Mouse (Mus musculus) erythroid progenitor cell, adult 5-6 weeks (primary cell): ENCODE data around the gene Trim10. TPM values are rescaled to one million over a fixed set of nuclear protein-coding genes. Genes with fewer than 3 reads are reported as not detected.

Source experiments
- ATAC-seq: replicated peaks from 2 replicates; pipeline ENCODE4 v1.8.0; 2016; ENCODE audit warnings: moderate number of reproducible peaks, mild to moderate bottlenecking, moderate TSS enrichment, inconsistent platforms; ENCODE audit not compliant: poor library complexity, low FRiP score, severe bottlenecking
- total RNA-seq, 2 experiments: library from RNA; stranded (forward) in 1 of 2; stranded (reverse) in 1 of 2; fragments of 150-400 nt in 1 of 2; fragments of 186-747, 209-891 nt in 1 of 2; gene quantifications; 2 replicates each; pipeline versions ENCODE4 v1.2.3 to v1.2.4; 2015 to 2017; ENCODE audit warnings: low replicate concordance in 2 of 2

The Trim10 gene
- total RNA-seq (2015; ENCODE audit: low replicate concordance), result 270 and 287 TPM in 2 replicates
- total RNA-seq (2017; ENCODE audit: low replicate concordance), result 428 and 543 TPM in 2 replicates

GRCm38 (mm10) chr17:36869284-36869954, at the start of gene Trim10:
TSS of gene Trim10 (plus strand) at chr17:36869574.
- ATAC-seq, result peak; percentile 86

GRCm38 (mm10) chr17:36824005-36824404, 45.4 kb upstream of the Trim10 start:
- ATAC-seq, result peak; percentile 84

GRCm38 (mm10) chr17:36825525-36825924, 43.8 kb upstream of the Trim10 start:
- peak; percentile 51; the same call in 1 of the 2 replicates for ATAC-seq

GRCm38 (mm10) chr17:36826002-36826401, 43.4 kb upstream of the Trim10 start:
- peak; percentile 70 for ATAC-seq

- no peak for ATAC-seq
These were observed 40.9 kb upstream of the Trim10 start for GRCm38 (mm10) chr17:36828488-36828887.

GRCm38 (mm10) chr17:36830470-36830869, 38.9 kb upstream of the Trim10 start:
- ATAC-seq, result no peak

GRCm38 (mm10) chr17:36832694-36833093, 36.7 kb upstream of the Trim10 start:
- ATAC-seq, result no peak

GRCm38 (mm10) chr17:36835591-36836426, 33.6 kb upstream of the Trim10 start:
- peak; percentile 75 for ATAC-seq

GRCm38 (mm10) chr17:36836427-36836812, 33.0 kb upstream of the Trim10 start:
- ATAC-seq, result peak; percentile 3; the same call in 1 of the 2 replicates

GRCm38 (mm10) chr17:36836874-36837647, 32.3 kb upstream of the Trim10 start, which contains the start of gene Trim26:
TSS of gene Trim26 (plus strand) at chr17:36837134.
- ATAC-seq, result peak; percentile 98

- no peak for ATAC-seq
These were observed 30.4 kb upstream of the Trim10 start for GRCm38 (mm10) chr17:36839001-36839400.

- no peak for ATAC-seq
These were observed 29.4 kb upstream of the Trim10 start for GRCm38 (mm10) chr17:36839931-36840330.

GRCm38 (mm10) chr17:36840961-36841445, 28.4 kb upstream of the Trim10 start:
- ATAC-seq, result no peak

- ATAC-seq, result no peak
These were observed 25.7 kb upstream of the Trim10 start for GRCm38 (mm10) chr17:36843696-36844095.

GRCm38 (mm10) chr17:36844286-36844719, 25.1 kb upstream of the Trim10 start:
- ATAC-seq, result peak; percentile 61

GRCm38 (mm10) chr17:36844725-36845124, 24.6 kb upstream of the Trim10 start:
- ATAC-seq, result no peak

- no peak for ATAC-seq
These were observed 20.5 kb upstream of the Trim10 start for GRCm38 (mm10) chr17:36848911-36849310.

GRCm38 (mm10) chr17:36849992-36850391, 19.4 kb upstream of the Trim10 start:
- ATAC-seq, result no peak

GRCm38 (mm10) chr17:36851200-36851599, 18.2 kb upstream of the Trim10 start:
- no peak for ATAC-seq

GRCm38 (mm10) chr17:36851627-36852026, 17.7 kb upstream of the Trim10 start:
- no peak for ATAC-seq
